In genomic region chr8:117959501-117959900, GRCm38 (mm10) we compare ENCODE assay signal across 20 mouse cellular contexts.
"Had no signal": no experiment of that assay in that cellular context is flagged by ENCODE, and none has a peak within 500 bp of the region (broad histone marks: within the 10 kb centered on the region; RNA-seq: fewer than 3 reads in every experiment).

No protein-coding gene starts in this region.

- H3K36me3 ChIP-seq: limb, embryonic 12.5 days; limb, embryonic 15.5 days; midbrain, embryonic 10.5 days; neural tube, embryonic 13.5 days; stomach, embryonic 15.5 days had no signal

- H3K9ac ChIP-seq: limb, embryonic 12.5 days; limb, embryonic 15.5 days; liver, embryonic 14.5 days; liver, postnatal 0 days; lung, embryonic 14.5 days; neural tube, embryonic 13.5 days; stomach, embryonic 15.5 days had no signal

- H3K4me2 ChIP-seq: limb, embryonic 12.5 days; limb, embryonic 15.5 days; liver, embryonic 11.5 days; lung, embryonic 14.5 days; neural tube, embryonic 13.5 days; stomach, embryonic 15.5 days had no signal

- H3K9me3 ChIP-seq: limb, embryonic 15.5 days; neural tube, embryonic 13.5 days; stomach, embryonic 15.5 days had no signal

- DNase-seq: kidney, adult 9 months; kidney, postnatal 14 days; kidney, postnatal 4 days; liver, postnatal 0 days; lung, embryonic 14.5 days; retina, postnatal 1 day; right cerebral cortex, postnatal 25 days; spleen, adult 18-20 months; thymus, postnatal 25 days had no signal

- H3K27me3 ChIP-seq: limb, embryonic 15.5 days; megakaryocyte, embryonic 14.5 days; neural tube, embryonic 13.5 days; stomach, embryonic 15.5 days had no signal

- ATAC-seq: liver, postnatal 0 days; lung, postnatal 0 days had no signal

- H3K4me1 ChIP-seq: limb, embryonic 12.5 days; limb, embryonic 15.5 days; megakaryocyte, embryonic 14.5 days; midbrain, embryonic 10.5 days; stomach, embryonic 15.5 days had no signal

- H3K27ac ChIP-seq: limb, embryonic 12.5 days; limb, embryonic 15.5 days; liver, embryonic 14.5 days; macrophage; midbrain, embryonic 10.5 days; neural tube, embryonic 13.5 days; stomach, embryonic 15.5 days had no signal

- H3K4me3 ChIP-seq: limb, embryonic 12.5 days; limb, embryonic 15.5 days; megakaryocyte, embryonic 14.5 days; midbrain, embryonic 10.5 days; myocyte; neural tube, embryonic 13.5 days; stomach, embryonic 15.5 days had no signal
